Mouse (Mus musculus) G1E (cell line): Measurements from ENCODE around the gene Efhc1. TPM values are rescaled to one million over a fixed set of nuclear protein-coding genes. Genes with fewer than 3 reads are reported as not detected.

Experiments used
- ATAC-seq: 2 replicates; pipeline ENCODE4 v1.8.0; 2016; ENCODE audit warnings: mild to moderate bottlenecking; ENCODE audit not compliant: insufficient number of reproducible peaks, poor library complexity, low FRiP score, severe bottlenecking; ENCODE audit errors: extremely low read depth
- DNase-seq: peaks from one replicate; pipeline ENCODE4 v3.0.0; 2012; ENCODE audit warnings: low spot score
- H3K27me3 ChIP-seq: 2 replicates; pipeline ENCODE4 v1.6.1; 2012; ENCODE audit warnings: mild to moderate bottlenecking, low read length, inconsistent platforms; ENCODE audit not compliant: insufficient read depth
- H3K36me3 ChIP-seq: replicated peaks from 2 replicates; pipeline ENCODE3; 2012; ENCODE audit warnings: mild to moderate bottlenecking, inconsistent platforms
- H3K4me1 ChIP-seq: 2 replicates; pipeline ENCODE4 v1.6.1; 2012; ENCODE audit warnings: low read depth, low read length, inconsistent platforms, mixed read lengths; ENCODE audit not compliant: insufficient read depth
- H3K4me3 ChIP-seq: 2 replicates; pipeline ENCODE4 v1.5.1; 2012; ENCODE audit warnings: low read depth, mild to moderate bottlenecking, inconsistent platforms, low read length, moderate library complexity, mixed read lengths
- H3K9me3 ChIP-seq: replicated peaks from 2 replicates; pipeline ENCODE4 v1.6.1; 2012; ENCODE audit warnings: inconsistent platforms
- CTCF ChIP-seq: IDR thresholded peaks from 2 replicates; pipeline ENCODE4 v1.5.1; 2012; ENCODE audit warnings: low read depth, low read length, inconsistent platforms, mixed read lengths
- GATA1 ChIP-seq: IDR thresholded peaks from 2 replicates; pipeline ENCODE4 v1.6.1; 2012; ENCODE audit warnings: borderline replicate concordance, low read length, inconsistent platforms, mixed read lengths
- GATA2 ChIP-seq: IDR thresholded peaks from 2 replicates; pipeline ENCODE4 v1.6.1; 2012; ENCODE audit warnings: low read depth, low read length, inconsistent platforms, borderline replicate concordance
- POLR2AphosphoS5 ChIP-seq: IDR thresholded peaks from 2 replicates; pipeline ENCODE4 v1.6.1; 2012; ENCODE audit warnings: low read depth, low read length, inconsistent platforms; ENCODE audit not compliant: insufficient replicate concordance
- TAL1 ChIP-seq: conservative IDR thresholded peaks from 2 replicates; pipeline ENCODE4 v1.6.1; 2012; ENCODE audit warnings: low read depth, low read length, inconsistent platforms, mixed read lengths
- polyA plus RNA-seq: library from polyadenylated mRNA; stranded (reverse); fragments of >175 nt; gene quantifications from 2 replicates; pipeline ENCODE4 v1.2.3, GENCODE M21; 2012
- total RNA-seq, 2 experiments: library from RNA; stranded (forward) in 1 of 2; stranded (reverse) in 1 of 2; fragments of 200-1000 nt in 1 of 2; fragments of >200 nt in 1 of 2; fragmentation: Nextera tagmentation in 1 of 2; gene quantifications; 2 replicates each; pipeline ENCODE4 v1.2.3; 2014 to 2017

The Efhc1 gene
- total and polyA plus RNA-seq, 3 experiments = not detected

GRCm38 (mm10) chr1:21010282-21010800 lies 58.9 kb downstream of the Efhc1 start:
- no peaks in the 10 kb centered on the region for H3K4me1 ChIP-seq
- H3K36me3 ChIP-seq = peaks cover 6% of the 10 kb centered on the region
- TF ChIP-seq CTCF = no peak
- TF ChIP-seq GATA1 = no peak
- no peak for TF ChIP-seq POLR2AphosphoS5
- TF ChIP-seq TAL1 = no peak
- TF ChIP-seq GATA2 = no peak
- no peak overlapping the region for H3K4me3 ChIP-seq
- H3K9me3 ChIP-seq = no peaks in the 10 kb centered on the region
- no peak for DNase-seq
- peaks cover 4% of the 10 kb centered on the region; the same call in 1 of the 2 replicates for H3K27me3 ChIP-seq
- ATAC-seq = no peak

- Histone ChIP-seq H3K9me3 (no peaks in the 10 kb centered on the region), H3K4me1 (no peaks in the 10 kb centered on the region), H3K27me3 (no peaks in the 10 kb centered on the region; the same call in 1 of the 2 replicates), H3K36me3 (peaks cover 6% of the 10 kb centered on the region), H3K4me3 (no peak overlapping the region)
- ATAC-seq (peak; percentile 78), DNase-seq (no peak)
- TF ChIP-seq TAL1 (no peak), POLR2AphosphoS5 (no peak), CTCF (no peak), GATA1 (no peak), GATA2 (no peak)
Observed at GRCm38 (mm10) chr1:21014463-21014862, 63.0 kb downstream of the Efhc1 start.

GRCm38 (mm10) chr1:21023101-21023500 lies 71.7 kb downstream of the Efhc1 start:
- ATAC-seq (no peak), DNase-seq (no peak)
- Histone ChIP-seq H3K4me3 (no peak overlapping the region), H3K27me3 (no peaks in the 10 kb centered on the region), H3K9me3 (no peaks in the 10 kb centered on the region), H3K4me1 (peaks cover 11% of the 10 kb centered on the region; the same call in 1 of the 2 replicates), H3K36me3 (no peaks in the 10 kb centered on the region)
- TF ChIP-seq CTCF (no peak), POLR2AphosphoS5 (no peak), GATA2 (no peak), TAL1 (no peak), GATA1 (no peak)

GRCm38 (mm10) chr1:21025203-21025602 lies 73.8 kb downstream of the Efhc1 start:
- ATAC-seq (peak; percentile 68), DNase-seq (no peak)
- H3K9me3 ChIP-seq = no peaks in the 10 kb centered on the region
- no peaks in the 10 kb centered on the region for H3K36me3 ChIP-seq
- no peak for TF ChIP-seq GATA2
- no peak for TF ChIP-seq TAL1
- TF ChIP-seq GATA1 = no peak
- TF ChIP-seq CTCF = no peak
- TF ChIP-seq POLR2AphosphoS5 = no peak
- H3K27me3 ChIP-seq = no peaks in the 10 kb centered on the region
- no peak overlapping the region for H3K4me3 ChIP-seq
- H3K4me1 ChIP-seq = peaks cover 11% of the 10 kb centered on the region; the same call in 1 of the 2 replicates

- Histone ChIP-seq H3K4me3 (no peak overlapping the region), H3K27me3 (no peaks in the 10 kb centered on the region), H3K4me1 (peaks cover 11% of the 10 kb centered on the region; the same call in 1 of the 2 replicates), H3K9me3 (no peaks in the 10 kb centered on the region), H3K36me3 (no peaks in the 10 kb centered on the region)
- DNase-seq (no peak), ATAC-seq (no peak)
- no peak for TF ChIP-seq GATA1
- no peak for TF ChIP-seq POLR2AphosphoS5
- no peak for TF ChIP-seq GATA2
- no peak for TF ChIP-seq CTCF
- TF ChIP-seq TAL1 = no peak
Observed at GRCm38 (mm10) chr1:21026534-21026933, 75.1 kb downstream of the Efhc1 start.

- TF ChIP-seq GATA2 (no peak), GATA1 (no peak), POLR2AphosphoS5 (no peak), TAL1 (no peak), CTCF (no peak)
- DNase-seq (no peak), ATAC-seq (no peak)
- Histone ChIP-seq H3K36me3 (no peaks in the 10 kb centered on the region), H3K27me3 (no peaks in the 10 kb centered on the region), H3K4me3 (no peak overlapping the region), H3K4me1 (peaks cover 11% of the 10 kb centered on the region; the same call in 1 of the 2 replicates), H3K9me3 (no peaks in the 10 kb centered on the region)
Observed at GRCm38 (mm10) chr1:21029000-21029399, 77.6 kb downstream of the Efhc1 start.

- TF ChIP-seq CTCF = no peak
- no peak for TF ChIP-seq POLR2AphosphoS5
- TF ChIP-seq GATA2 = no peak
Observed at GRCm38 (mm10) chr1:21031650-21032049, 80.2 kb downstream of the Efhc1 start.

More at GRCm38 (mm10) chr1:21031650-21032049, 80.2 kb downstream of the Efhc1 start:
- Histone ChIP-seq H3K27me3 (no peaks in the 10 kb centered on the region), H3K36me3 (no peaks in the 10 kb centered on the region), H3K4me3 (no peak overlapping the region), H3K4me1 (no peaks in the 10 kb centered on the region), H3K9me3 (no peaks in the 10 kb centered on the region)
- DNase-seq (no peak), ATAC-seq (no peak)
